Mouse (Mus musculus) heart, embryonic 11.5 days (tissue): ENCODE results near the gene Nkain4. TPM values are rescaled to one million over a fixed set of nuclear protein-coding genes. Genes with fewer than 3 reads are reported as not detected.

Source experiments
- ATAC-seq: fragments of 200-750 bp; cut with Nextera tagmentation; replicated peaks from 2 replicates; pipeline ENCODE4 v1.8.0; 2017; ENCODE audit warnings: moderate library complexity; ENCODE audit not compliant: insufficient number of reproducible peaks, low FRiP score, low TSS enrichment
- H3K27ac ChIP-seq: fragments of 300-500 bp; sonication (generic); 2 replicates; pipeline ENCODE4 v1.5.1; 2014; ENCODE audit warnings: mild to moderate bottlenecking, low read depth, low read length
- H3K27me3 ChIP-seq: fragments of 300-500 bp; sonication (generic); 2 replicates; pipeline ENCODE4 v1.6.1; 2014; ENCODE audit warnings: mild to moderate bottlenecking, low read length, mixed read lengths; ENCODE audit not compliant: control insufficient read depth, insufficient read depth
- H3K36me3 ChIP-seq: fragments of 300-500 bp; sonication (generic); 2 replicates; pipeline ENCODE4 v1.6.1; 2014; ENCODE audit warnings: mild to moderate bottlenecking, low read length, moderate library complexity, mixed read lengths; ENCODE audit not compliant: control insufficient read depth, insufficient read depth
- H3K4me1 ChIP-seq: fragments of 300-500 bp; sonication (generic); 2 replicates; pipeline ENCODE4 v1.6.1; 2014; ENCODE audit warnings: low read length; ENCODE audit not compliant: control insufficient read depth, insufficient read depth
- H3K4me2 ChIP-seq: fragments of 300-500 bp; sonication (generic); 2 replicates; pipeline ENCODE4 v1.6.1; 2014; ENCODE audit warnings: mild to moderate bottlenecking, moderate library complexity
- H3K4me3 ChIP-seq: fragments of 300-500 bp; sonication (generic); 2 replicates; pipeline ENCODE4 v1.5.1; 2014; ENCODE audit warnings: low read depth, low read length
- H3K9ac ChIP-seq: fragments of 300-500 bp; sonication (generic); 2 replicates; pipeline ENCODE4 v1.6.1; 2014; ENCODE audit warnings: mild to moderate bottlenecking, low read depth, low read length, moderate library complexity
- H3K9me3 ChIP-seq: fragments of 300-500 bp; sonication (generic); replicated peaks from 2 replicates; pipeline ENCODE4 v1.6.1; 2016; ENCODE audit warnings: low read length; ENCODE audit not compliant: control insufficient read depth
- WGBS: fragments of 180-500 bp; shearing (Covaris S2); extraction: QIAGEN DNeasy Blood & Tissue Kit; methylation state at CpG from one replicate; pipeline ENCODE4 v1.1.7; 2014; ENCODE audit not compliant: insufficient replicate concordance; 5-methylcytosine and 5-hydroxymethylcytosine counted together
- polyA plus RNA-seq: library from polyadenylated mRNA; unstranded; fragments of >200 nt; fragmentation: Nextera tagmentation; extraction: Ambion mirVana; gene quantifications from 2 replicates; pipeline ENCODE4 v1.2.1, GENCODE M21; 2014

Nkain4 gene
- 29.3 and 34.2 TPM in 2 replicates for polyA plus RNA-seq

DNA sequence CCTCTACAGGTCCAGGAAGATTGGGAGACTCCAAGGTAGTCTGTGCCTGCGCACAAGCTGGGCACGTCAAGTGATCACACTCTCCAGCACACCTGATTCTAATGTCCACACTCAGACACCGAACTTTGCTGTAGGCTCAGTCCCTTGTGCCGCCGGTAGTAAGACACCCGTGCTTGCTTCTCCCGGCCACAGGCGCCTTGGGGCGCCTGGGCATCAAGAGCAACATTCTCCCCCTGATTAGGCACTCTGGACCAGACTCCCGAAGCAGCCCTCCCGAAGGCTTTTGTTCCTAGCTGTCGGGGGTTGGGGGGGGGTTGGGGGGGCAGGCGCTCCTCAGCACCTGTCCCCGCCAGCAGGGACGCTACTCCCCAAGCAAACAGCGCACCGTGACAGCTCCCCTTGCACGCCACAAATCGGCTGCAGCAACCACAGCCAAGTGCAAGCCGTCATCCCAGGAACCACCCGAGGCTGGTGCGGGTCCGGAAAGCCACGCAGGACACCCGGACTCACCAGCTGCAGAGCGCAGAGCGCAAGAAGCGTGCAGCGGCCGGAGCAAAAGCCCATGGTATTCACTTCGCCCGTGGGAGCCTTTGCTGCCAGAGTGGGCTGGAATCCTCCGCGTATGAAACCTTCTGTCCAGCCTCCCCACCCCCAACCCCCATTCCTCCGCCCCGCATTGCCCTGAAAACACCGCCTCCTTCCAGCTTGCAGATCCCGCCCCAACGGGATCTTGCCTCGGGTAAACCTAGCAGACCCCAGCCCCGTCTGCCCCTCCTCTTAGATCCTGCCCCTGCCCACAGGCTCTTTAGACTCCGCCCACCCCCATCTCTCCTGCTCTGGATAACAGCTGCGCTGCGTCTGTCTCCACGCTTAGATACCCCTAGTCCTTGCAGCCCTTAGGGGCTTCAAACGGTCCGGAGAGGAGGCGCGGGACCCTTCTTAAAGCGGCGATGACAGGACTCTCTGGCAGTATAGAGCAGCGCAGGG lies at the start of gene Nkain4:
TSS of gene Nkain4 (minus strand) at position 639 of the 987 bp plus-strand sequence.
- Histone ChIP-seq H3K9ac (peak within 1 kb of the TSS; percentile 68), H3K4me1 (peaks cover 9% of the 10 kb centered on the region; the same call in 1 of the 2 replicates), H3K4me2 (peak within 1 kb of the TSS; percentile 93), H3K27ac (peak within 1 kb of the TSS; percentile 41; the same call in 1 of the 2 replicates), H3K36me3 (no peaks in the 10 kb centered on the region), H3K27me3 (peaks cover 24% of the 10 kb centered on the region), H3K9me3 (no peaks in the 10 kb centered on the region), H3K4me3 (peak within 1 kb of the TSS; percentile 63)
- 1% methylated on average over 52 of the region's 52 CpGs for WGBS
- peak; percentile 79 for ATAC-seq

DNA sequence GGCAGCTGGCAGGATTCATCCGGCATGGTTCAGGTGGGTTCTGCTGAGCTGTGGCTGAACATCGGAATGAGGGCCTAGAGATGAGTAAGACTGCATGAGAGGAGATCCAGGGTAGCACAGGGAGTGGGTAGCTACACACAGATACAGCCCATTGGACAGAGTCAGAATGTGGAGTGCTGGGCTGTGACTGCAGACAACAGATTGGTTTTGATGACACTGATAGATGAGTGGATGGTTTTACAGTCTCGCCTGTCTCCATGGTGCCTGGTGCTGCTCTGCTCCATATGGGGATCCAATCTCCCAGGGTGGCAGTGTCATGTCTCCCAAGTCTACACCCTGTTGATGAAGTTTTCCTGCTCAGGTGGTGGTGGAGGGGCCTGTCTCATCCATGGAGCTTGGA lies 42.4 kb upstream of the Nkain4 start:
- no peak for ATAC-seq
- H3K4me2 ChIP-seq = no peak overlapping the region
- H3K27ac ChIP-seq = no peak overlapping the region
- no peak overlapping the region for H3K9ac ChIP-seq
- no peaks in the 10 kb centered on the region for H3K4me1 ChIP-seq
- no peak overlapping the region for H3K4me3 ChIP-seq
- peaks cover 25% of the 10 kb centered on the region for H3K27me3 ChIP-seq
- no peaks in the 10 kb centered on the region for H3K9me3 ChIP-seq
- no peaks in the 10 kb centered on the region for H3K36me3 ChIP-seq
- 53% methylated on average over 3 of the region's 3 CpGs for WGBS

DNA sequence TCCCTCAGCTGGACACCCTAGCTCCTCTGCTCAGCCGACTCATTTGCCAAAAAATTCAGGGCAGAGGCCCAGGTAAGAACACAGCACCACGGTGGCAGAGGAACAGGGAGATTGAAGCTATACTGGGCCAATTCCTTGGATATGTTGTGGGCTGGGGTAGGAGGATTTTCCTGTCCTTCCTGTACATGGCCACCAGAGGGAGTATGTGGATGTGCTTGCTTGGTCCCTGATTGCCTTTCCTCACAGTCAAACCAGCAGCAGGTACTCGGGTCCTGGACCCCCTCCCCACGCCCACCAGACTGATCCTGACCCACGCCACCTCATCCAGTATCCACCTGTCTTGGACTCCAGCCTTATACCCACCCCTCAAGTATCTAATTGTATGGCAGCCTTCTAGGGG lies 41.9 kb upstream of the Nkain4 start:
- Histone ChIP-seq H3K27ac (no peak overlapping the region), H3K9me3 (no peaks in the 10 kb centered on the region), H3K9ac (no peak overlapping the region), H3K4me2 (no peak overlapping the region), H3K4me3 (no peak overlapping the region), H3K27me3 (peaks cover 23% of the 10 kb centered on the region), H3K36me3 (no peaks in the 10 kb centered on the region), H3K4me1 (no peaks in the 10 kb centered on the region)
- ATAC-seq = peak; percentile 40
- WGBS = 24% methylated on average over 5 of the region's 5 CpGs

DNA sequence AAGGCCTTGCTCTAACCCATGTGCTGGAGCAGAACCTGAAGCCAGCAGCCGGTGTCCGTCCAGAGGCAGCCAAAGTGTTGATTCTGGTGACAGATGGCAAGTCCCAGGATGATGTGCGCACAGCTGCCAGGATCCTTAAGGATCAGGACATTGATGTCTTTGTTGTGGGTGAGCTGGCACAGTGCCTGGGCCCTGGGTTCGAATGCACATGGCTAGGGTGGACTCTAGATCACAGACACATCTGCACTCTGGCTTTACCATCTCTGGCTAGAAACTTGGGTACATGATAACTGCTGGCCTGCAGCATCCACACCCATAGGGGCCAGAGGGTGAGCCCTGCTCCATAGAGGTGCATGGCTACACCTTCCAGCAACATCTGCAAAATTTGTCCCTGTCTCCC lies 41.0 kb upstream of the Nkain4 start:
- no peak overlapping the region for H3K27ac ChIP-seq
- ATAC-seq = no peak
- H3K4me1 ChIP-seq = no peaks in the 10 kb centered on the region
- no peak overlapping the region for H3K4me2 ChIP-seq
- H3K27me3 ChIP-seq = peaks cover 23% of the 10 kb centered on the region
- no peaks in the 10 kb centered on the region for H3K36me3 ChIP-seq
- H3K4me3 ChIP-seq = no peak overlapping the region
- WGBS = 74% methylated on average over 4 of the region's 4 CpGs
- no peak overlapping the region for H3K9ac ChIP-seq
- no peaks in the 10 kb centered on the region for H3K9me3 ChIP-seq

DNA sequence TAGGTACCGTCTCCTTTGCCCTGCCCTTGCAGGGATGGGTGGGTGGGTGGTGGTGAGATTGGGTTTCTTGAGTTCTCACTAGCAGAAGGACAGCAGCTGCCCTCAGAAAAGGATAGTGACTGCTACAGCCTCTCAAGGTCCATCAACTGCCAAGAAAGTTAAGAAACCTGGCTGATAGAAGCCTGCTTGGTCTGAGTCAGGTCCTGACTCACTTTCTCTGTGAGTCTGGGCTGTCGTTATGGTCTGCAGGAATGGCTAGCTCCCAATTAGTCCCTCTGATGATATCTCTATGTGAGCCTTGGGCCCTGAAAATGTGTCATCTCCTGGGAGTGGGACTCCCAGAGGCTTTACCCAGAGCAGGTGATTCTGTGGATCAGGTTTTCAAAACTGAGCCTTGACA lies 39.9 kb upstream of the Nkain4 start:
- no peak overlapping the region for H3K27ac ChIP-seq
- no peaks in the 10 kb centered on the region for H3K4me1 ChIP-seq
- H3K4me3 ChIP-seq = no peak overlapping the region
- no peak overlapping the region for H3K4me2 ChIP-seq
- WGBS = 62% methylated on average over 2 of the region's 2 CpGs
- no peaks in the 10 kb centered on the region for H3K9me3 ChIP-seq
- H3K36me3 ChIP-seq = no peaks in the 10 kb centered on the region
- no peak for ATAC-seq
- H3K9ac ChIP-seq = no peak overlapping the region
- peaks cover 23% of the 10 kb centered on the region for H3K27me3 ChIP-seq

DNA sequence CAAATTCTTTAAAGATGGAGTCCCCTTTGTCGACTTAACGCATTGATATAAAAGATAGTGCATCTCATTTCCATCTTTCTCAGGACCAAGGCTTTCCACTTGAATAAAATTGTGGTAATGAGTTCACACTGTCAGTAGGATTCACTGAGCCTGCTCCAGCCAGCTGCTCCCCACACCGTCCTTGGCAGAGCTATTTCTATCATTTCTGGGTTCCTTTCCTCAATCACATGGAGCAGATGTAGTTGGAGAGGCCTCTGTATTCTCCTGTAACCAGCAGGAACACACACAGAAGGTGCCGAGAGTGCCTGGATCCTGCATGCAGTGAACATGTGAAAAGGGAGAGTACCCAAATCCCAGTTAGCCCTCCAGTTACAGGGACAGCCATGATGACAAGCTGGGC lies 35.8 kb upstream of the Nkain4 start:
- H3K27me3 ChIP-seq = peaks cover 11% of the 10 kb centered on the region
- no peak overlapping the region for H3K27ac ChIP-seq
- H3K9me3 ChIP-seq = no peaks in the 10 kb centered on the region
- ATAC-seq = no peak
- 68% methylated on average over 4 of the region's 4 CpGs for WGBS
- H3K9ac ChIP-seq = no peak overlapping the region
- peaks cover 11% of the 10 kb centered on the region; the same call in 1 of the 2 replicates for H3K4me1 ChIP-seq
- no peaks in the 10 kb centered on the region for H3K36me3 ChIP-seq
- H3K4me2 ChIP-seq = no peak overlapping the region
- H3K4me3 ChIP-seq = no peak overlapping the region

DNA sequence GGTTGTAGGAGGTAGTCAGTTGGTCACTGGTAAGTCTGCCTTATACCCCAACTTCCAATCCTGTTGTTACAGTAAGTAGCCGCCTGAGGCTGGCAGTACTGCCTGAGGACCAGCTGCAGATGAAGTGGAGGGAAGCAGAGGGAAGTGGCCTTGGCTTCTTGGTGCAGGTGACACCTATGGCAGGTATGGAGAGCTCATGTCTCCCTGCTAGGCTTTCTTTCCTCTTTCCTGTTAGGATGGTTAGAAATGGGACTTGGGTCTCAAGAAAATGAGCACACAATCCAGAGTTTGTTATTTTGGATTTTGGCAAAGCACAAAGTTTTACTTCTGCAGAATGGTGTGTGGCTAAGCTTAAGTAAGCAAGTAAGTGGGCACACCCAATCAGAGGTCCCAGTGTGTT lies 34.4 kb upstream of the Nkain4 start:
- Histone ChIP-seq H3K9ac (no peak overlapping the region), H3K36me3 (no peaks in the 10 kb centered on the region), H3K4me1 (peaks cover 11% of the 10 kb centered on the region; the same call in 1 of the 2 replicates), H3K4me3 (no peak overlapping the region), H3K9me3 (no peaks in the 10 kb centered on the region), H3K4me2 (no peak overlapping the region), H3K27me3 (0 out of 2 replicates have a peak, but pooled peaks cover under 1% of the 10 kb centered on the region), H3K27ac (no peak overlapping the region)
- ATAC-seq = no peak
- 78% methylated on average over 1 of the region's 1 CpGs for WGBS

DNA sequence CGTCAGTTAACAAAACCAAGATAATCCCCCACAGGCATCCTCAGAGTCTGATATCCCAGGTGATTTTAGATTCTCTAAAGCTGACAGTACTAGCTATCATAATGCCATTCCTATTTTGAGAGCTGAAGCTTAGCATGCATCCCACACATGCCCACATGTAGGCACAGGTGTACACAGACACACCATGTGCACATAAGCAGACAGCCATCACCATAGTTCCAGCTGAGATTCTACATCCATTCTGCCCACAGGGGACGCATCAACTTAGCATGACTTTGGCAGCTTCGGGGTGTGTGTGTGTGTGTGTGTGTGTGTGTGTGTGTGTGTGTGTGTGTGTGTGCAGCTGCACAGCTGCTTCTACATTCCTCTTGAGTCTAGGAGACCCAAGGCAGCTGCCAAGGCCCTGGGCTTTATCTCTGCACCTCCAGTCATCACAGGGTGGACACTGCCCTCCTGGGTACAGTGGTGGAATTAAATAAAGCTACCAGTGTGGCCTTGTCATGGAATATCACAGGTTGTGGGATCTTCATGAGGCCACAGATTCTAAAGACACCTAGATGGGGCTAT lies 33.9 kb upstream of the Nkain4 start:
- H3K36me3 ChIP-seq = no peaks in the 10 kb centered on the region
- H3K9ac ChIP-seq = no peak overlapping the region
- peaks cover 11% of the 10 kb centered on the region; the same call in 1 of the 2 replicates for H3K4me1 ChIP-seq
- no peak overlapping the region for H3K4me3 ChIP-seq
- no peaks in the 10 kb centered on the region for H3K9me3 ChIP-seq
- no peak overlapping the region for H3K27ac ChIP-seq
- no peaks in the 10 kb centered on the region for H3K27me3 ChIP-seq
- WGBS = 72% methylated on average over 3 of the region's 3 CpGs
- ATAC-seq = no peak
- no peak overlapping the region for H3K4me2 ChIP-seq
